Mouse (Mus musculus) midbrain, postnatal 0 days (tissue): ENCODE data around the gene Rnaseh2a. TPM values are rescaled to one million over a fixed set of nuclear protein-coding genes. Genes with fewer than 3 reads are reported as not detected.

Experiments used
- ATAC-seq: fragments of 200-750 bp; cut with Nextera tagmentation; 2 replicates; pipeline ENCODE4 v1.8.0; 2017; ENCODE audit warnings: moderate number of reproducible peaks, mild to moderate bottlenecking, moderate TSS enrichment, moderate library complexity; ENCODE audit not compliant: low FRiP score
- DNase-seq: peaks from one replicate; pipeline ENCODE4 v3.0.0-alpha.2; 2015; ENCODE audit warnings: low spot score
- H3K27ac ChIP-seq: fragments of 300-500 bp; sonication (generic); 2 replicates; pipeline ENCODE4 v1.5.1; 2014; ENCODE audit warnings: low read depth, mild to moderate bottlenecking, low read length, mixed read lengths
- H3K27me3 ChIP-seq: fragments of 300-500 bp; sonication (generic); 2 replicates; pipeline ENCODE4 v1.6.1; 2014; ENCODE audit warnings: low read length, control low read depth, mixed read lengths; ENCODE audit not compliant: insufficient read depth
- H3K36me3 ChIP-seq: fragments of 300-500 bp; sonication (generic); 2 replicates; pipeline ENCODE4 v1.6.1; 2014; ENCODE audit warnings: low read length, control low read depth, mixed read lengths; ENCODE audit not compliant: insufficient read depth
- H3K4me1 ChIP-seq: fragments of 300-500 bp; sonication (generic); 2 replicates; pipeline ENCODE4 v1.6.1; 2014; ENCODE audit warnings: mild to moderate bottlenecking, control low read depth, antibody characterized with exemption, low read length, mixed read lengths; ENCODE audit not compliant: insufficient read depth
- H3K4me2 ChIP-seq: fragments of 300-500 bp; sonication (generic); 2 replicates; pipeline ENCODE4 v1.6.1; 2014; ENCODE audit warnings: low read depth, mild to moderate bottlenecking, low read length, mixed read lengths; ENCODE audit not compliant: poor library complexity, severe bottlenecking
- H3K4me3 ChIP-seq: fragments of 300-500 bp; sonication (generic); 2 replicates; pipeline ENCODE4 v1.5.1; 2014; ENCODE audit warnings: low read depth, mild to moderate bottlenecking, low read length, moderate library complexity
- H3K9ac ChIP-seq: fragments of 300-500 bp; sonication (generic); replicated peaks from 2 replicates; pipeline ENCODE4 v1.6.1; 2014; ENCODE audit warnings: mild to moderate bottlenecking, low read length, moderate library complexity, mixed read lengths; ENCODE audit not compliant: poor library complexity, severe bottlenecking
- H3K9me3 ChIP-seq: fragments of 300-500 bp; sonication (generic); 2 replicates; pipeline ENCODE4 v1.6.1; 2016; ENCODE audit warnings: low read length, control low read depth
- CTCF ChIP-seq: IDR thresholded peaks from 2 replicates; pipeline ENCODE4 v1.5.1; 2016; ENCODE audit warnings: antibody characterized with exemption, mild to moderate bottlenecking
- WGBS: fragments of 180-500 bp; shearing (Covaris S2); extraction: QIAGEN DNeasy Blood & Tissue Kit; methylation state at CpG from one replicate; pipeline ENCODE4 v1.1.7; 2014; 5-methylcytosine and 5-hydroxymethylcytosine counted together
- microRNA-seq: library from miRNA; unstranded; fragments of <30 nt; microRNA quantifications from one replicate; pipeline ENCODE4, GENCODE M21; 2016; ENCODE audit warnings: borderline number of aligned reads
- polyA plus RNA-seq: library from polyadenylated mRNA; unstranded; fragments of >200 nt; fragmentation: Nextera tagmentation; extraction: Ambion mirVana; gene quantifications from 2 replicates; pipeline ENCODE4 v1.2.1, GENCODE M21; 2015
- total RNA-seq: library from RNA; depleted of rRNA; stranded (reverse); fragments of >200 nt; gene quantifications from 2 replicates; pipeline ENCODE4 v1.2.3, GENCODE M21; 2014; rRNA removed

The Rnaseh2a gene
- total and polyA plus RNA-seq, 2 experiments from 2014 or later: 36.5 to 48.9 TPM

- Histone ChIP-seq H3K9me3 (no peaks in the 10 kb centered on the region), H3K4me2 (no peak overlapping the region), H3K27ac (no peak overlapping the region), H3K4me3 (no peak overlapping the region), H3K9ac (no peak overlapping the region), H3K36me3 (peaks cover 24% of the 10 kb centered on the region), H3K4me1 (peaks cover 9% of the 10 kb centered on the region), H3K27me3 (no peaks in the 10 kb centered on the region; the same call in 1 of the 2 replicates)
- WGBS: 90% methylated on average over 9 of the region's 9 CpGs
- DNase-seq: no peak
- ATAC-seq: no peak
- no peak for TF ChIP-seq CTCF
Observed at GRCm38 (mm10) chr8:84907037-84907436, 62.5 kb downstream of the Rnaseh2a start.

Small RNA genes lying within 50 kb of the gene (microRNA-seq; reads per million reads assigned to microRNA genes)
- not detected for gene Gm24197

Other genes with a start within 250 kb of the Rnaseh2a start
- gene G430095P16Rik, start 246.8 kb downstream of the Rnaseh2a start, total RNA-seq: not detected in 2 replicates
- 0.39 and 0.71 TPM in 2 replicates for gene G430095P16Rik, start 246.8 kb downstream of the Rnaseh2a start, polyA plus RNA-seq
- gene Nfix, start 169.4 kb downstream of the Rnaseh2a start, total RNA-seq: 40.1 and 62.5 TPM in 2 replicates
- 41.7 and 53.7 TPM in 2 replicates for gene Nfix, start 169.4 kb downstream of the Rnaseh2a start, polyA plus RNA-seq
- 7.6 and 7.7 TPM in 2 replicates for gene Dand5, start 146.9 kb downstream of the Rnaseh2a start, total RNA-seq
- 12.6 and 14.5 TPM in 2 replicates for gene Dand5, start 146.9 kb downstream of the Rnaseh2a start, polyA plus RNA-seq
- 27.5 and 28.2 TPM in 2 replicates for gene Gadd45gip1, start 138.2 kb downstream of the Rnaseh2a start, total RNA-seq
- 42.9 and 45.1 TPM in 2 replicates for gene Gadd45gip1, start 138.2 kb downstream of the Rnaseh2a start, polyA plus RNA-seq
- gene Rad23a, start 129.1 kb downstream of the Rnaseh2a start, total RNA-seq: 43.8 and 57.5 TPM in 2 replicates
- gene Rad23a, start 129.1 kb downstream of the Rnaseh2a start, polyA plus RNA-seq: 83.5 and 88.3 TPM in 2 replicates
- 369 and 436 TPM in 2 replicates for gene Calr, start 122.8 kb downstream of the Rnaseh2a start, total RNA-seq
- gene Calr, start 122.8 kb downstream of the Rnaseh2a start, polyA plus RNA-seq: 444 and 445 TPM in 2 replicates
- 74.8 and 84.6 TPM in 2 replicates for gene Farsa, start 112.8 kb downstream of the Rnaseh2a start, total RNA-seq
- gene Farsa, start 112.8 kb downstream of the Rnaseh2a start, polyA plus RNA-seq: 92.7 and 103 TPM in 2 replicates
- 29.5 and 31.7 TPM in 2 replicates for gene Syce2, start 97.7 kb downstream of the Rnaseh2a start, total RNA-seq
- 56.2 and 61.4 TPM in 2 replicates for gene Syce2, start 97.7 kb downstream of the Rnaseh2a start, polyA plus RNA-seq
- 22.1 and 30.5 TPM in 2 replicates for gene Gcdh, start 75.8 kb downstream of the Rnaseh2a start, total RNA-seq
- gene Gcdh, start 75.8 kb downstream of the Rnaseh2a start, polyA plus RNA-seq: 33.2 and 35.3 TPM in 2 replicates
- gene Klf1, start 67.8 kb downstream of the Rnaseh2a start, total RNA-seq: 0.52 TPM in 1 of 2 replicates, not detected in the other
- 0.36 and 0.52 TPM in 2 replicates for gene Klf1, start 67.8 kb downstream of the Rnaseh2a start, polyA plus RNA-seq
- gene Dnase2a, start 61.2 kb downstream of the Rnaseh2a start, total RNA-seq: 4.3 and 5.7 TPM in 2 replicates
- 6.7 and 8.2 TPM in 2 replicates for gene Dnase2a, start 61.2 kb downstream of the Rnaseh2a start, polyA plus RNA-seq
- gene Mast1, start 32.4 kb downstream of the Rnaseh2a start, total RNA-seq: 85.9 and 92.0 TPM in 2 replicates
- gene Mast1, start 32.4 kb downstream of the Rnaseh2a start, polyA plus RNA-seq: 79.8 and 89.0 TPM in 2 replicates
- 4.5 and 6.2 TPM in 2 replicates for gene Rtbdn, start 22.8 kb downstream of the Rnaseh2a start, total RNA-seq
- 4.8 and 5.3 TPM in 2 replicates for gene Rtbdn, start 22.8 kb downstream of the Rnaseh2a start, polyA plus RNA-seq
- not detected in 2 replicates for gene Gm49661, start 334 bp downstream of the Rnaseh2a start, total RNA-seq
- gene Gm49661, start 334 bp downstream of the Rnaseh2a start, polyA plus RNA-seq: not detected in 2 replicates
- 720 and 802 TPM in 2 replicates for gene Prdx2, start 180 bp downstream of the Rnaseh2a start, total RNA-seq
- gene Prdx2, start 180 bp downstream of the Rnaseh2a start, polyA plus RNA-seq: 904 and 934 TPM in 2 replicates
- 11.3 and 15.9 TPM in 2 replicates for gene Junb, start 9.0 kb upstream of the Rnaseh2a start, total RNA-seq
- 5.3 and 6.1 TPM in 2 replicates for gene Junb, start 9.0 kb upstream of the Rnaseh2a start, polyA plus RNA-seq
- gene Hook2, start 20.8 kb upstream of the Rnaseh2a start, total RNA-seq: 21.4 and 32.5 TPM in 2 replicates
- gene Hook2, start 20.8 kb upstream of the Rnaseh2a start, polyA plus RNA-seq: 40.1 and 41.3 TPM in 2 replicates
- 0.47 TPM in 1 of 2 replicates, not detected in the other for gene Best2, start 44.8 kb upstream of the Rnaseh2a start, total RNA-seq
- gene Best2, start 44.8 kb upstream of the Rnaseh2a start, polyA plus RNA-seq: 0.15 and 0.27 TPM in 2 replicates
- gene Asna1, start 55.5 kb upstream of the Rnaseh2a start, total RNA-seq: 123 and 172 TPM in 2 replicates
- gene Asna1, start 55.5 kb upstream of the Rnaseh2a start, polyA plus RNA-seq: 137 and 151 TPM in 2 replicates
- 266 and 292 TPM in 2 replicates for gene Trir, start 57.1 kb upstream of the Rnaseh2a start, total RNA-seq
- gene Trir, start 57.1 kb upstream of the Rnaseh2a start, polyA plus RNA-seq: 144 and 145 TPM in 2 replicates
- gene Tnpo2, start 67.1 kb upstream of the Rnaseh2a start, total RNA-seq: 173 and 174 TPM in 2 replicates
- gene Tnpo2, start 67.1 kb upstream of the Rnaseh2a start, polyA plus RNA-seq: 53.5 and 53.7 TPM in 2 replicates
- gene Fbxw9, start 90.3 kb upstream of the Rnaseh2a start, total RNA-seq: 113 and 120 TPM in 2 replicates
- 92.1 and 97.1 TPM in 2 replicates for gene Fbxw9, start 90.3 kb upstream of the Rnaseh2a start, polyA plus RNA-seq
- not detected in 2 replicates for gene Gm5741, start 98.2 kb upstream of the Rnaseh2a start, total RNA-seq
- gene Gm5741, start 98.2 kb upstream of the Rnaseh2a start, polyA plus RNA-seq: 2.2 TPM in 1 of 2 replicates, not detected in the other
- 66.3 and 77.1 TPM in 2 replicates for gene Dhps, start 102.0 kb upstream of the Rnaseh2a start, total RNA-seq
- 128 and 129 TPM in 2 replicates for gene Dhps, start 102.0 kb upstream of the Rnaseh2a start, polyA plus RNA-seq
- 92.6 and 105 TPM in 2 replicates for gene Wdr83os, start 111.0 kb upstream of the Rnaseh2a start, total RNA-seq
- gene Wdr83os, start 111.0 kb upstream of the Rnaseh2a start, polyA plus RNA-seq: 129 and 137 TPM in 2 replicates
- 27.4 and 34.1 TPM in 2 replicates for gene Wdr83, start 111.5 kb upstream of the Rnaseh2a start, total RNA-seq
- 37.0 and 39.9 TPM in 2 replicates for gene Wdr83, start 111.5 kb upstream of the Rnaseh2a start, polyA plus RNA-seq
- 29.7 and 33.7 TPM in 2 replicates for gene Man2b1, start 113.5 kb upstream of the Rnaseh2a start, total RNA-seq
- 18.7 and 19.7 TPM in 2 replicates for gene Man2b1, start 113.5 kb upstream of the Rnaseh2a start, polyA plus RNA-seq
- 2.6 and 4.9 TPM in 2 replicates for gene Zfp791, start 153.3 kb upstream of the Rnaseh2a start, total RNA-seq
- 2.3 and 2.7 TPM in 2 replicates for gene Zfp791, start 153.3 kb upstream of the Rnaseh2a start, polyA plus RNA-seq
- not detected in 2 replicates for gene Cks1brt, start 182.2 kb upstream of the Rnaseh2a start, total RNA-seq
- not detected in 2 replicates for gene Cks1brt, start 182.2 kb upstream of the Rnaseh2a start, polyA plus RNA-seq